Mouse (Mus musculus): Measurements from ENCODE around the gene Arhgap9. TPM values are rescaled to one million over a fixed set of nuclear protein-coding genes. Genes with fewer than 3 reads are reported as not detected.

Arhgap9 gene
- polyA plus RNA-seq, 1 experiment from 2014 or later = 4.4 TPM

- no peaks in the 10 kb centered on the region for H3K9me3 ChIP-seq (ENCODE audit: control insufficient read depth, low read length)
- H3K4me1 ChIP-seq (replicated peaks; ENCODE audit: control insufficient read depth, insufficient read depth, low read length) = no peaks in the 10 kb centered on the region
- no peak within 1 kb of the TSS for H3K9ac ChIP-seq (ENCODE audit: low read length)
- H3K4me2 ChIP-seq (ENCODE audit: low read length) = no peak within 1 kb of the TSS
- ATAC-seq (replicated peaks; ENCODE audit: low FRiP score, low TSS enrichment, low read depth) (no peak), DNase-seq (ENCODE audit: low spot score) (no peak)
- no peak within 1 kb of the TSS for H3K4me3 ChIP-seq (ENCODE audit: low read depth, low read length)
- no peak within 1 kb of the TSS for H3K27ac ChIP-seq (ENCODE audit: low read depth)
- no peaks in the 10 kb centered on the region for H3K36me3 ChIP-seq (ENCODE audit: control insufficient read depth, insufficient read depth, low read length)
- 85% methylated on average over 18 of the region's 18 CpGs for WGBS
- 0 out of 2 replicates have a peak, but pooled peaks cover 3% of the 10 kb centered on the region for H3K27me3 ChIP-seq (replicated peaks; ENCODE audit: control insufficient read depth, insufficient read depth, low read length)
These were observed 32.4 kb downstream of the Arhgap9 start, which contains the start of gene Inhbe for GRCm38 (mm10) chr10:127353909-127354895. Gene Inhbe (minus strand): TSS chr10:127354411.

GRCm38 (mm10) chr10:127355336-127355735 is 33.6 kb downstream of the Arhgap9 start:
- 67% methylated on average over 10 of the region's 10 CpGs for WGBS
- no peaks in the 10 kb centered on the region for H3K36me3 ChIP-seq (ENCODE audit: control insufficient read depth, insufficient read depth, low read length)
- no peak overlapping the region for H3K9ac ChIP-seq (ENCODE audit: low read length)
- no peaks in the 10 kb centered on the region for H3K4me1 ChIP-seq (replicated peaks; ENCODE audit: control insufficient read depth, insufficient read depth, low read length)
- 0 out of 2 replicates have a peak, but pooled peaks cover 3% of the 10 kb centered on the region for H3K27me3 ChIP-seq (replicated peaks; ENCODE audit: control insufficient read depth, insufficient read depth, low read length)
- DNase-seq (ENCODE audit: low spot score) = no peak
- H3K9me3 ChIP-seq (ENCODE audit: control insufficient read depth, low read length) = no peaks in the 10 kb centered on the region
- no peak overlapping the region for H3K27ac ChIP-seq (ENCODE audit: low read depth)
- no peak for ATAC-seq (replicated peaks; ENCODE audit: low FRiP score, low TSS enrichment, low read depth)
- no peak overlapping the region for H3K4me2 ChIP-seq (ENCODE audit: low read length)
- H3K4me3 ChIP-seq (ENCODE audit: low read depth, low read length) = no peak overlapping the region

- H3K36me3 ChIP-seq (ENCODE audit: control insufficient read depth, insufficient read depth, low read length) = no peaks in the 10 kb centered on the region
- H3K27ac ChIP-seq (ENCODE audit: low read depth) = no peak overlapping the region
- ATAC-seq (replicated peaks; ENCODE audit: low FRiP score, low TSS enrichment, low read depth) = no peak
- H3K27me3 ChIP-seq (replicated peaks; ENCODE audit: control insufficient read depth, insufficient read depth, low read length) = no peaks in the 10 kb centered on the region
- H3K4me2 ChIP-seq (ENCODE audit: low read length) = no peak overlapping the region
- no peak overlapping the region for H3K9ac ChIP-seq (ENCODE audit: low read length)
- H3K9me3 ChIP-seq (ENCODE audit: control insufficient read depth, low read length) = no peaks in the 10 kb centered on the region
- no peak overlapping the region for H3K4me3 ChIP-seq (ENCODE audit: low read depth, low read length)
- no peaks in the 10 kb centered on the region for H3K4me1 ChIP-seq (replicated peaks; ENCODE audit: control insufficient read depth, insufficient read depth, low read length)
- DNase-seq (ENCODE audit: low spot score) = no peak
- 81% methylated on average over 3 of the region's 3 CpGs for whole genome bisulfite sequencing
These were observed 39.0 kb downstream of the Arhgap9 start for GRCm38 (mm10) chr10:127360714-127361113.

GRCm38 (mm10) chr10:127367116-127367515 is 45.4 kb downstream of the Arhgap9 start:
- WGBS = 76% methylated on average over 5 of the region's 5 CpGs
- no peak for ATAC-seq (replicated peaks; ENCODE audit: low FRiP score, low TSS enrichment, low read depth)
- no peak for DNase-seq (ENCODE audit: low spot score)

GRCm38 (mm10) chr10:127368273-127368672 is 46.5 kb downstream of the Arhgap9 start:
- 47% methylated on average over 2 of the region's 2 CpGs for WGBS

More at GRCm38 (mm10) chr10:127367116-127367515, 45.4 kb downstream of the Arhgap9 start:
- no peaks in the 10 kb centered on the region for H3K36me3 ChIP-seq (ENCODE audit: control insufficient read depth, insufficient read depth, low read length)
- H3K27me3 ChIP-seq (replicated peaks; ENCODE audit: control insufficient read depth, insufficient read depth, low read length) = no peaks in the 10 kb centered on the region
- peaks cover 4% of the 10 kb centered on the region; the same call in 1 of the 2 replicates for H3K4me1 ChIP-seq (replicated peaks; ENCODE audit: control insufficient read depth, insufficient read depth, low read length)
- H3K9ac ChIP-seq (ENCODE audit: low read length) = no peak overlapping the region
- H3K27ac ChIP-seq (ENCODE audit: low read depth) = no peak overlapping the region
- H3K9me3 ChIP-seq (ENCODE audit: control insufficient read depth, low read length) = no peaks in the 10 kb centered on the region
- H3K4me3 ChIP-seq (ENCODE audit: low read depth, low read length) = no peak overlapping the region
- H3K4me2 ChIP-seq (ENCODE audit: low read length) = no peak overlapping the region

GRCm38 (mm10) chr10:127369834-127370820 is 48.4 kb downstream of the Arhgap9 start, which contains the start of gene Inhbc:
Gene Inhbc (minus strand): TSS chr10:127370431.
- no peak within 1 kb of the TSS for H3K9ac ChIP-seq (ENCODE audit: low read length)
- 69% methylated on average over 22 of the region's 22 CpGs for WGBS
- H3K9me3 ChIP-seq (ENCODE audit: control insufficient read depth, low read length) = no peaks in the 10 kb centered on the region
- no peak within 1 kb of the TSS for H3K27ac ChIP-seq (ENCODE audit: low read depth)
- H3K36me3 ChIP-seq (ENCODE audit: control insufficient read depth, insufficient read depth, low read length) = no peaks in the 10 kb centered on the region
- H3K4me1 ChIP-seq (replicated peaks; ENCODE audit: control insufficient read depth, insufficient read depth, low read length) = peaks cover 4% of the 10 kb centered on the region; the same call in 1 of the 2 replicates
- H3K4me2 ChIP-seq (ENCODE audit: low read length) = no peak within 1 kb of the TSS
- no peak for ATAC-seq (replicated peaks; ENCODE audit: low FRiP score, low TSS enrichment, low read depth)
- H3K4me3 ChIP-seq (ENCODE audit: low read depth, low read length) = no peak within 1 kb of the TSS
- no peak for DNase-seq (ENCODE audit: low spot score)
- no peaks in the 10 kb centered on the region for H3K27me3 ChIP-seq (replicated peaks; ENCODE audit: control insufficient read depth, insufficient read depth, low read length)

More at GRCm38 (mm10) chr10:127368273-127368672, 46.5 kb downstream of the Arhgap9 start:
- Histone ChIP-seq H3K27me3 (replicated peaks; ENCODE audit: control insufficient read depth, insufficient read depth, low read length) (no peaks in the 10 kb centered on the region), H3K9ac (ENCODE audit: low read length) (no peak overlapping the region), H3K4me1 (replicated peaks; ENCODE audit: control insufficient read depth, insufficient read depth, low read length) (peaks cover 4% of the 10 kb centered on the region; the same call in 1 of the 2 replicates), H3K4me3 (ENCODE audit: low read depth, low read length) (no peak overlapping the region), H3K9me3 (ENCODE audit: control insufficient read depth, low read length) (no peaks in the 10 kb centered on the region), H3K4me2 (ENCODE audit: low read length) (no peak overlapping the region), H3K27ac (ENCODE audit: low read depth) (no peak overlapping the region), H3K36me3 (ENCODE audit: control insufficient read depth, insufficient read depth, low read length) (no peaks in the 10 kb centered on the region)
- no peak for DNase-seq (ENCODE audit: low spot score)
- no peak for ATAC-seq (replicated peaks; ENCODE audit: low FRiP score, low TSS enrichment, low read depth)

- WGBS = 83% methylated on average over 2 of the region's 2 CpGs
- Histone ChIP-seq H3K27me3 (replicated peaks; ENCODE audit: control insufficient read depth, insufficient read depth, low read length) (no peaks in the 10 kb centered on the region), H3K4me3 (ENCODE audit: low read depth, low read length) (no peak overlapping the region), H3K27ac (ENCODE audit: low read depth) (no peak overlapping the region), H3K9ac (ENCODE audit: low read length) (no peak overlapping the region), H3K4me1 (replicated peaks; ENCODE audit: control insufficient read depth, insufficient read depth, low read length) (peaks cover 4% of the 10 kb centered on the region; the same call in 1 of the 2 replicates), H3K36me3 (ENCODE audit: control insufficient read depth, insufficient read depth, low read length) (no peaks in the 10 kb centered on the region), H3K4me2 (ENCODE audit: low read length) (no peak overlapping the region), H3K9me3 (ENCODE audit: control insufficient read depth, low read length) (no peaks in the 10 kb centered on the region)
- no peak for ATAC-seq (replicated peaks; ENCODE audit: low FRiP score, low TSS enrichment, low read depth)
- no peak for DNase-seq (ENCODE audit: low spot score)
These were observed 49.3 kb downstream of the Arhgap9 start for GRCm38 (mm10) chr10:127371023-127371422.

GRCm38 (mm10) chr10:127377700-127378099 is 55.9 kb downstream of the Arhgap9 start:
- no peak overlapping the region for H3K9ac ChIP-seq (ENCODE audit: low read length)
- no peak overlapping the region for H3K4me2 ChIP-seq (ENCODE audit: low read length)
- no peak overlapping the region for H3K27ac ChIP-seq (ENCODE audit: low read depth)
- H3K27me3 ChIP-seq (replicated peaks; ENCODE audit: control insufficient read depth, insufficient read depth, low read length) = no peaks in the 10 kb centered on the region
- ATAC-seq (replicated peaks; ENCODE audit: low FRiP score, low TSS enrichment, low read depth) (no peak), DNase-seq (ENCODE audit: low spot score) (no peak)
- 65% methylated on average over 3 of the region's 3 CpGs for WGBS
- H3K4me1 ChIP-seq (replicated peaks; ENCODE audit: control insufficient read depth, insufficient read depth, low read length) = peaks cover 10% of the 10 kb centered on the region
- no peaks in the 10 kb centered on the region for H3K36me3 ChIP-seq (ENCODE audit: control insufficient read depth, insufficient read depth, low read length)
- no peak overlapping the region for H3K4me3 ChIP-seq (ENCODE audit: low read depth, low read length)
- H3K9me3 ChIP-seq (ENCODE audit: control insufficient read depth, low read length) = no peaks in the 10 kb centered on the region

Measured in intestine, embryonic 14.5 days (tissue).